ENCODE assay signal across 21 mouse cellular contexts in genomic region chr9:43720046-43720445, GRCm38 (mm10). TPM values are rescaled to one million over a fixed set of nuclear protein-coding genes. Genes with fewer than 3 reads are reported as not detected.
DNase-seq lines count a peak whose midpoint lies in the region; ATAC-seq and TF ChIP-seq lines count a peak whose summit lies in the region.
"Had no signal": no experiment of that assay in that cellular context is flagged by ENCODE, and none has a peak within 500 bp of the region (broad histone marks: within the 10 kb centered on the region; RNA-seq: fewer than 3 reads in every experiment).

No protein-coding gene starts in this region.

- DNase-seq in gastrocnemius, adult 2 months = no peak
- DNase-seq in gastrocnemius, adult 18-20 months (ENCODE audit: low spot score) = no peak
- DNase-seq in layer of hippocampus, adult 9-11 months = peak; percentile 24
- DNase-seq in layer of hippocampus, adult 11-12 months (ENCODE audit: low spot score) = no peak
- peak; percentile 21 for DNase-seq in heart, postnatal 4 days
- peak; percentile 35 for DNase-seq in urinary bladder, postnatal 25 days (ENCODE audit: low spot score)
- DNase-seq in kidney, adult 8-10 months = no peak
- DNase-seq: adrenal gland, postnatal 10 days; cerebellum, postnatal 36 days; kidney, adult 11 months; liver, postnatal 0 days; midbrain, embryonic 14.5 days; thymus, adult 18-20 months had no signal

- H3K4me2 ChIP-seq in hindbrain, embryonic 12.5 days (replicated peaks) = no peak overlapping the region
- H3K4me2 ChIP-seq: forebrain, embryonic 12.5 days; neural tube, embryonic 13.5 days had no signal

- no peaks in the 10 kb centered on the region for H3K27me3 ChIP-seq in hindbrain, embryonic 12.5 days
- H3K27me3 ChIP-seq: forebrain, embryonic 12.5 days; neural tube, embryonic 13.5 days had no signal

- WGBS in hindbrain, embryonic 12.5 days = 65% methylated on average over 1 of the region's 1 CpGs

- H3K4me1 ChIP-seq in hindbrain, embryonic 12.5 days = peaks cover 7% of the 10 kb centered on the region; the same call in 1 of the 2 replicates
- H3K4me1 ChIP-seq: megakaryocyte, embryonic 14.5 days had no signal

- H3K9me3 ChIP-seq in hindbrain, embryonic 12.5 days (replicated peaks) = no peaks in the 10 kb centered on the region
- H3K9me3 ChIP-seq: forebrain, embryonic 12.5 days; megakaryocyte, embryonic 14.5 days; neural tube, embryonic 13.5 days had no signal

- no peaks in the 10 kb centered on the region for H3K36me3 ChIP-seq in hindbrain, embryonic 12.5 days
- H3K36me3 ChIP-seq: forebrain, embryonic 12.5 days; G1E; neural tube, embryonic 13.5 days had no signal

- intact Hi-C loops in gastrocnemius, adult 2 months (cut with DNase I) = no loop called here

- H3K4me3 ChIP-seq in gastrocnemius, adult 2 months = no peak overlapping the region
- H3K4me3 ChIP-seq in hindbrain, embryonic 12.5 days = no peak overlapping the region
- H3K4me3 ChIP-seq: forebrain, embryonic 12.5 days; megakaryocyte, embryonic 14.5 days; neural tube, embryonic 13.5 days had no signal

- H3K9ac ChIP-seq in hindbrain, embryonic 12.5 days = no peak overlapping the region
- H3K9ac ChIP-seq: forebrain, embryonic 12.5 days; liver, postnatal 0 days; neural tube, embryonic 13.5 days had no signal

- TF ChIP-seq CTCF in gastrocnemius, adult 2 months (IDR thresholded peaks at IDR 0.05) = no peak

- peak overlapping the region; percentile 43 for H3K27ac ChIP-seq in gastrocnemius, adult 2 months
- no peak overlapping the region for H3K27ac ChIP-seq in hindbrain, embryonic 12.5 days
- H3K27ac ChIP-seq: forebrain, embryonic 12.5 days; kidney, postnatal 0 days; neural tube, embryonic 13.5 days had no signal

- ATAC-seq in hindbrain, embryonic 12.5 days (ENCODE audit: low FRiP score) = no peak
- ATAC-seq: activated CD4-positive, CD25-positive, alpha-beta regulatory T cell, adult 4 months; CD4-positive, CD25-positive, alpha-beta regulatory T cell, adult 4 months; liver, postnatal 0 days had no signal

RNA-seq across cellular contexts. Expression of gene Nectin1, which starts 23.7 kb away (rescaled TPM):
- 1 to 10 TPM; 1.2 to 2.9 TPM for total RNA-seq in gastrocnemius, adult 2 months (2021)
- 1 to 10 TPM; 1.9 to 3.4 TPM for total RNA-seq in gastrocnemius, adult 18-20 months (2021)
- 1 to 10 TPM; 8.3 to 8.9 TPM for total RNA-seq in heart, postnatal 4 days (2021)
- polyA plus RNA-seq in hindbrain, embryonic 12.5 days (2016; fragmentation: Nextera tagmentation; extraction: Ambion mirVana) = 12.9 and 13.0 TPM in 2 replicates
- polyA plus RNA-seq: G1E had no signal

Comparison
In these comparisons a context has a peak if more than half of its experiments do, and no peak if none do; other contexts are left out.
1. DNase-seq: peak in layer of hippocampus, adult 9-11 months (single experiment), heart, postnatal 4 days (single experiment) and urinary bladder, postnatal 25 days (single experiment); none in gastrocnemius, adult 2 months (single experiment), gastrocnemius, adult 18-20 months (single experiment), layer of hippocampus, adult 11-12 months (single experiment) and kidney, adult 8-10 months (0 of 2).